Mouse (Mus musculus): ENCODE measurements around the gene Mcat. TPM values are rescaled to one million over a fixed set of nuclear protein-coding genes. Genes with fewer than 3 reads are reported as not detected.

The Mcat gene
- 15.0 and 25.3 TPM in 2 replicates for total RNA-seq (2017)

GRCm38 (mm10) chr15:83563327-83563856 lies at the start of gene Mcat, which contains the start of gene Tspo:
Gene Mcat, minus strand, starts transcription at chr15:83563787.
Gene Tspo, plus strand, starts transcription at chr15:83563592.
- peak; percentile 55 for ATAC-seq (replicated peaks; ENCODE audit: low read depth, poor library complexity, severe bottlenecking)

DNA sequence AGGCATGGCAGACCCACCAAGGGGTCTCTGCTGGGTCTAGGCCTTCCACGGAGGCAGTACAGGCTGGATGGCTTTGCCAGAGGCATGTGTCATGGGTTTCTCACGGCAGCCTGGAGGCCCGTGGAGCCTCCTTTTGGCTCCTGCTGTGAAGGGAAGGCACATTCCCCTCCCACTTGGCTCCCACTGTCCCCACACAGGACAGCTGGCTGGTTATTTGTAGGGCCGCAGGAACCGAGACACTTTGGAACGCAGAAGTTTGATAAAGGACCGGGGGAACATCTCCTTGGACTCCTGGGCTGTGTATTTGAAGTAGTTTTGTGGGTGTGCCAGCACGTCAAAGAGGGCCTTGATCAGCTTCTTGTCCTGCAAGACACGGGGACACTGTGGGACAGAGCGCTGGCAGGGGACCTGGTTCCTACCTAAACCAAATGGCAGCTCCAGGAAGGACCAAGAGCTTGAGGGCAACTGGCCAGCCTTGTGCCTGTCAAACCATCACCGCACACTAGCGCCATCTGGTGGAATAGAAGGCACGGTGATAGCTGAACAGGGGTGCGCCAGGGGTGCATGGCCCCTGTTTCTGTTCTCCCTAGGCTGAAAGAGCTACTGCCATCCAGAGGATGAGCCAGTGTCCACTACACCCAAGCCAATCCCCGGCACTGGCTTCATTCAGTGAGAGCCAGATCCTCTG lies 43.7 kb upstream of the Mcat start:
- ATAC-seq (replicated peaks; ENCODE audit: low read depth, poor library complexity, severe bottlenecking), result peak; percentile 62

- ATAC-seq (replicated peaks; ENCODE audit: low read depth, poor library complexity, severe bottlenecking), result no peak
Observed at GRCm38 (mm10) chr15:83606700-83607099, 43.1 kb upstream of the Mcat start.

- ATAC-seq (replicated peaks; ENCODE audit: low read depth, poor library complexity, severe bottlenecking), result no peak
Observed at GRCm38 (mm10) chr15:83606216-83606615, 42.6 kb upstream of the Mcat start.

DNA sequence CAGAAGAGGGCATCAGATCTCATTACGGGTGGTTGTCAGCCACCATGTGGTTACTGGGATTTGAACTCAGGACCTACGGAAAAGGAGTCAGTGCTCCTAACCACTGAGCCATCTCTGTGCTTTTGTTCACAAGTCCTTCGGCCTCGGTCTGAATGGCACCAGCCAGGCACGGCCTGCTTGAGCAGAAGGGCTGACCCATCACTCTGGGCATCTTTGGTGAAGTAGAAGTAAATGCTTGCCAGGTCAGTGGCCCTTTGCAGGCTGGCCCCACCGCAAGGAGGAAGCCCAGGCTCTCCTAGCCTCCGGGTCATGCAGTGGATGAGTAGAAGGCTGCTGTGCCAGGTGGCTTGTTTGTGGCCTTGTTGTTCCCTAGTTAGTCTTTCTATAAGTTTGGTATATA lies 39.8 kb upstream of the Mcat start:
- no peak for ATAC-seq (replicated peaks; ENCODE audit: low read depth, poor library complexity, severe bottlenecking)

DNA sequence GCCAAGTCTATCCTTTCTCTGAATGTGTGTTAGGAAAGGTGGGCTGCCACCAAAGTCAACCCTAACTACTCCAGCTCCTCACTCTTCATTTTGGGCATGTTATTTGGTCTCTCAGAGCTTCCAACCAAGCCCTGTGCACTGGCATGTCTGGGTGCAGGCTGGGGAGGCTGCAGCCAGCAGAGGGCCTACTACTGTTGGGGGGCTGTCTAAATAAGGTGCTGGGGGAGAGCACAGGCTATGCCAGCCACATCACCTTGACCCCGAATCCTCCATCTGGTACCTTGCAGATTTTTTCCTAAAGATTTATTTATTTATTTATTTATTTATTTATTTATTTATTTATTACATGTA lies 39.4 kb upstream of the Mcat start:
- ATAC-seq (replicated peaks; ENCODE audit: low read depth, poor library complexity, severe bottlenecking), result peak; percentile 6; the same call in 1 of the 2 replicates

DNA sequence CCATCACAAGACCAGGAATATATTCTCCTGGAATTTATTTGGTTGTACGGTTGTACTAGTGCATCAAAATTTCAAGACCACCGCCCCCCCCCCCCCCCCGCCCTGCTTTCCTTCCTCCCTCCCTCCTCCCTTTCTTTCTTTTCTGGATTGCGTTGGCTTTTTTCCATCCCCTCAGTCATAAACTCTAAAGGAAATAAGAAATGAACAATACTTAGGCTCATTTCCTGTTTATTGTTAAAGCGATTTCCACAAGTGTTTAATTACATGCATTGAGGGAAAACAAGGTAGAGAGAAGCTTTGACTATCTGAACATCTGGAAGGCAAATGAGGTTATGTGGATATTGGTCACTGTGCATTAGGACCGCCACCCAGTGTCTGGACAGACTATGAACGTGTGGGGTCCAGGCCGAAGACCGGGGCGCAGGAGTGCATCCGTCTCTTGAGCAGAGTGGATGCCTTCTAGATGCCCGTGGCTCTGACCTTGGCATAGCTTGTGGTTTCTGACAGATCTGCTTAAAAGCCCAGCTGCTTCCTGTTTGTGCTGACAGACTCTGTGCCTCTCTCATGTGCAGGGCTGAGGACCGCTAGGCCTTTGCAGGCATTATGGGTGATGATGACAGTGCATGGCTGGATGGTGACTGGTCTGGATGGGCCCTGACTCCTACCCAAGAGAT lies 38.9 kb upstream of the Mcat start:
- peak; percentile 86 for ATAC-seq (replicated peaks; ENCODE audit: low read depth, poor library complexity, severe bottlenecking)

- no peak for ATAC-seq (replicated peaks; ENCODE audit: low read depth, poor library complexity, severe bottlenecking)
Observed at GRCm38 (mm10) chr15:83601185-83601584, 37.6 kb upstream of the Mcat start.

- no peak for ATAC-seq (replicated peaks; ENCODE audit: low read depth, poor library complexity, severe bottlenecking)
Observed at GRCm38 (mm10) chr15:83596833-83597232, 33.2 kb upstream of the Mcat start.

GRCm38 (mm10) chr15:83595364-83595711 lies 31.8 kb upstream of the Mcat start:
- no peak for ATAC-seq (replicated peaks; ENCODE audit: low read depth, poor library complexity, severe bottlenecking)

DNA sequence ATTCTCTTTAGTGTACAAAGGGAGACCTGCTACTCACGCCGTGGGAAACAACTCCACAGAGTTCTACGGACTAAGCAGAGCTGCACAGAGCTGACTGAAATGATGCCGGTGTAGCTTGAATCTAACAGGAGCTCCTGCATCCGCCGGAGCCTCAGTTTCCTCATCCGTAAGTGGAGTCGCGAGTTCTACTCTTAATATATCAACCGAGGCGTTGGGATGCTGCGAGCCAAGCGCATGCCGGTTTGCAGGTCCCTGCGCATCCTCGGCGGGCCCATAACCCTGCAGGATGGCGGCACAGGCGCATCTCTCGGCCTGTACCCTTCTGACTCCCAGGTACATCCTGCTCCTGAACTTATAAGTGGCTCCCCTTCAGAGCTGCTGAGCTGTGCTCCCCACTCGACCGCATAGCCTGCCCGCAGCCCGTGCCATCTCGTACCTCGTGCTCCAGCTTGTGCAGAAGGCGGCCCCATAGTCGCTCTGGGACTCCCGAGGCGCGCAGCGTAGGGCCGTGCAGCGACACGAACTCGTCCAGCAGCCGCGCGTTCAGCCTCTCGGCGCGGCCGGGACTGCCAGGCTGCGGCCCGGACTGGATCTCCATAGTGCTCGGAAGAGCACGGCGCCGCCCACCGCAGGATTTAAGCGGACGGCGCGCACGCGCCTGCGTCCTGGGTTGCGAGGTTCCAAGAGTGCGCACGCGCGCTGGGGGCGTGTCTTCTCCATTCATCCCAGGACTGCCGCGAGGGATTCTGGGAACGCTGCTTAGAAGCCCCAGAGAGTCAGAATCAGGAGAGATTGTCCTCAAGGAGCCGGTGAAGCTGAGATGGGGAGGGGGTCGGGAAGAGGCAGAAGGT lies 31.2 kb upstream of the Mcat start, which contains the start of gene Ttll12:
TSS of gene Ttll12 (minus strand) at position 645 of the 851 bp plus-strand sequence.
- ATAC-seq (replicated peaks; ENCODE audit: low read depth, poor library complexity, severe bottlenecking), result peak; percentile 81

GRCm38 (mm10) chr15:83593702-83594512 lies 30.3 kb upstream of the Mcat start:
- peak; percentile 24; the same call in 1 of the 2 replicates for ATAC-seq (replicated peaks; ENCODE audit: low read depth, poor library complexity, severe bottlenecking)

DNA sequence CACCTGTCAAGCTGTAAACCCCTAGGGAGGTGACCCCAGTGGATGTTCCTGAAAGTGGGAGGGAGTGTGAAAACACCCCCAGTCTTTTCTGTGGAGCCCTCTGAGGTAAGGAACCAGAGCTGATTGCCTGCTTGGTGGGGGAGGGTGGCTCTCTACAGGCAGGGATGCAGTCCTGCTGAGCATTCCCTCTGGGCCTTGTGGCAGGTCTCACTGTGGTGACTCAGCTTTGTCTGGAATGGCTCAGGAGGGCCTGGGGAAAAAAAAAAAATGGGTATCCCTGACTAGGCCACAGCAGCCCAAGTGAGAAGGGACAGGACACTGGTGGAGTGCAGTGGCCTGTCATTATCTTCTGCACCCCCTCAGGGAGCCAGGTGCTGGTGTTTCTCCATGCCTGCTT lies 29.6 kb upstream of the Mcat start:
- ATAC-seq (replicated peaks; ENCODE audit: low read depth, poor library complexity, severe bottlenecking), result no peak

DNA sequence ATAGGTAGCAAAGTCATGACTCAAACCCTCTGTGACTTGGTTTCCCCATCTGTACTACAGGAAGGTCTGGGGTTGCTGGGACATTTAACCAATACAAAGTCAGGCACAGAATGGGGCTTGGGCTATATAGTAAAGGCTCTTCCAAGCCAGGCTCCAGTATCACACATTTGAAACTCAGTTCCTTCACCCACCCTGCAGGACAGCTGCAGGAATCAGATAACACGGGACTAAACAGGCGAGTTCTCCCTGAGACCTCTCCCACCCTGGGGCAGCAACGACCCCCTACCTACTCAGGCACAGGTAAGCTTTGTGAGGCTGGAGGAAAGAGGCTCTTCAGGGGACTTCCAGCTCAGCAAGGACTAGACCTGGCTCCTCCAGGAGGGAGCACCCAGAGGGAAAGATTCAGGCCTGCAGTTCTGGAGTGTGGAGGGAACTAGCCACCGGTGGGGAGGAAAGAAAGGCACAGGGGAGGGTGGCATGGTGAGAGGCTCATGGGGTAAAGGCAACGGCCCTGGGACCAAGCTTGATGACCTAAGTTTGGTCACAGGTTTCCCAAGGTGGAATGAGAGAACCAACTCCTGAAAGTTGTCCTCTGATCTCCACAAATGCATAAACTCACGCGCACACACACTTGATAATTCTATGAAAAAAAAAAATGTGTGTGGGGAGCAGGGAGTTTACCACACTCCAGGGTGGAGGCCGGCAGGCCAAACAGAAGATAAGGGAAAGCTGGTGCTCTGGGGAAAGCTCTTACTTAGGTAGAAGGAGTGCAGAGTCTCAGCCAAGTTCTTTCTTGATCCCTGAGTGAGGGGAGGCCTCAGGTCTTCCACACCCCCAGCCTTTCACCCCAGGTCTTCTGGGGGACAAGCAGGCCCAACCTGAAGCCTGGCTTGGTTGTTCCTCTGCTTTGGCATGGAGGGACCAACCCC lies 28.9 kb upstream of the Mcat start:
- ATAC-seq (replicated peaks; ENCODE audit: low read depth, poor library complexity, severe bottlenecking), result no peak

GRCm38 (mm10) chr15:83591758-83592157 lies 28.2 kb upstream of the Mcat start:
- no peak for ATAC-seq (replicated peaks; ENCODE audit: low read depth, poor library complexity, severe bottlenecking)

- no peak for ATAC-seq (replicated peaks; ENCODE audit: low read depth, poor library complexity, severe bottlenecking)
Observed at GRCm38 (mm10) chr15:83590841-83591240, 27.3 kb upstream of the Mcat start.

GRCm38 (mm10) chr15:83584741-83585220 lies 21.2 kb upstream of the Mcat start:
- ATAC-seq (replicated peaks; ENCODE audit: low read depth, poor library complexity, severe bottlenecking), result no peak

GRCm38 (mm10) chr15:83583419-83584156 lies 20.0 kb upstream of the Mcat start:
- peak; percentile 86 for ATAC-seq (replicated peaks; ENCODE audit: low read depth, poor library complexity, severe bottlenecking)
